Mouse (Mus musculus) CD8-positive naive resting alpha-beta T cell, adult 2 months (primary cell): ENCODE results near the gene Tbc1d20.
A peak's percentile ranks its signal among the peaks of the same experiment; 100 is the strongest.

Experiments used
- DNase-seq, 2 experiments: peaks; one replicate each; pipeline ENCODE4 v3.0.0; 2022; ENCODE audit warnings: low read depth in 2 of 2, low spot score in 2 of 2

The Tbc1d20 gene

GRCm38 (mm10) chr2:152326157-152326556 is 32.5 kb downstream of the Tbc1d20 start:
- no peak for DNase-seq

GRCm38 (mm10) chr2:152326654-152327053 is 33.0 kb downstream of the Tbc1d20 start:
- DNase-seq: no peak

- no peak for DNase-seq
Measured at GRCm38 (mm10) chr2:152327980-152328379, 34.4 kb downstream of the Tbc1d20 start.

GRCm38 (mm10) chr2:152330858-152331423 is 37.3 kb downstream of the Tbc1d20 start:
- no peak for DNase-seq

- peak; percentile 81 to 85 for DNase-seq
Measured at GRCm38 (mm10) chr2:152332101-152332825, 38.6 kb downstream of the Tbc1d20 start, which contains the start of gene Rbck1. TSS of gene Rbck1 (minus strand) at chr2:152332653.

GRCm38 (mm10) chr2:152333345-152334006 is 39.8 kb downstream of the Tbc1d20 start:
- DNase-seq: no peak

GRCm38 (mm10) chr2:152335289-152335820 is 41.7 kb downstream of the Tbc1d20 start:
- DNase-seq: no peak

GRCm38 (mm10) chr2:152336856-152337255 is 43.2 kb downstream of the Tbc1d20 start:
- no peak for DNase-seq

GRCm38 (mm10) chr2:152337591-152338212 is 44.1 kb downstream of the Tbc1d20 start:
- no peak for DNase-seq

- no peak for DNase-seq
Measured at GRCm38 (mm10) chr2:152338319-152338718, 44.7 kb downstream of the Tbc1d20 start.

- DNase-seq: no peak
Measured at GRCm38 (mm10) chr2:152339631-152340179, 46.1 kb downstream of the Tbc1d20 start.

- DNase-seq: peak; percentile 83 to 89
Measured at GRCm38 (mm10) chr2:152343329-152344213, 49.9 kb downstream of the Tbc1d20 start, which contains the start of gene Trib3. TSS of gene Trib3 (minus strand) at chr2:152344032.

GRCm38 (mm10) chr2:152344361-152344760 is 50.7 kb downstream of the Tbc1d20 start:
- peak; percentile 20 to 40 for DNase-seq

- no peak for DNase-seq
Measured at GRCm38 (mm10) chr2:152344909-152345308, 51.3 kb downstream of the Tbc1d20 start.

GRCm38 (mm10) chr2:152345393-152345792 is 51.8 kb downstream of the Tbc1d20 start:
- DNase-seq: no peak

- DNase-seq: no peak
Measured at GRCm38 (mm10) chr2:152346776-152347465, 53.3 kb downstream of the Tbc1d20 start.

GRCm38 (mm10) chr2:152347722-152348121 is 54.1 kb downstream of the Tbc1d20 start:
- no peak for DNase-seq

GRCm38 (mm10) chr2:152349205-152349604 is 55.6 kb downstream of the Tbc1d20 start:
- DNase-seq: no peak

- DNase-seq: no peak
Measured at GRCm38 (mm10) chr2:152349842-152350540, 56.4 kb downstream of the Tbc1d20 start.
